Mouse (Mus musculus) heart, postnatal 10 days (tissue): ENCODE data around the gene Stk33. TPM values are rescaled to one million over a fixed set of nuclear protein-coding genes. Genes with fewer than 3 reads are reported as not detected.

Source experiments
- DNase-seq, 2 experiments: peaks; one replicate each; pipeline ENCODE4 v3.0.0; 2021
- intact Hi-C: fragments of 180-260 bp; cut with DNase I; formaldehyde crosslinking; loops from one replicate; pipeline ENCODE4 v1.15.1; 2025
- total RNA-seq, 2 experiments: library from RNA; stranded (reverse); gene quantifications; 2 replicates each; pipeline ENCODE4 v1.2.3; 2021

The Stk33 gene
- total RNA-seq, 2 experiments from 2014 or later: not detected

DNA sequence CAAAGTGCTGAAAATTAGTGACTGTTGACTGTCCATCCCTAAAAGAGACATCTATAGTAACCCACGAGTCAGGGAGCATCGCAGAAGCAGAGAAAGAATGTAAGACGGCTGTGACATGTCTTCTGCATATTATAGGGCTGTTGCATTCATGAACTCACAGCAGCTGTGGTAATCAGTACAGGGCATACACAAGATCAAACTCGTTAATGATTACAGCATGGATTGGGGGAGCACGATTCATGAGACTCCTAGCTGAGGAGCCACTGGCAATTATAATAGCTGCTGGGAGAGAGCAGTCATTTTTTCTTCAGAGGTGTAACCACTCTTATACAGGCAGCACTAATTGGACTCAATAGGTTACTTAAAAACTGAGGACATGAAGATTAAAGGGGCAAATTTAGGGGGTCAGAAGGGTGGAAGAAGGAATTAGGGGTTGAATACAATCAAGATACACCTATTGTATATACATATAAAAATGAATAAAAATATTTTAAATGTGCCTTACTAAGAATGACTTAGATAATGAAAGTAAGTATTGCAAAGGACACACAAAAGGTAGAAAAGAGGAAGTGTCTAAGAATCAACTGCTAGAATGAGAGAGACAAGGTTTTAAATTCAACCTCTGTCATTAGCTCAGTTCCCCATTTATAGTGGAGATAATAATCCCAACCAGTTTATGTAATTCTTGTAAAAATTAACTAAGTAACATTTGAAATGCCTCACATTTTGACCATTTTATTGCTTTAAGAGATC, 80.3 kb downstream of the Stk33 start:
- DNase-seq: no peak
- intact Hi-C loops: no loop called here

GRCm38 (mm10) chr7:109357877-109358276, 81.0 kb downstream of the Stk33 start:
- no peak for DNase-seq
- intact Hi-C loops: no loop called here

DNA sequence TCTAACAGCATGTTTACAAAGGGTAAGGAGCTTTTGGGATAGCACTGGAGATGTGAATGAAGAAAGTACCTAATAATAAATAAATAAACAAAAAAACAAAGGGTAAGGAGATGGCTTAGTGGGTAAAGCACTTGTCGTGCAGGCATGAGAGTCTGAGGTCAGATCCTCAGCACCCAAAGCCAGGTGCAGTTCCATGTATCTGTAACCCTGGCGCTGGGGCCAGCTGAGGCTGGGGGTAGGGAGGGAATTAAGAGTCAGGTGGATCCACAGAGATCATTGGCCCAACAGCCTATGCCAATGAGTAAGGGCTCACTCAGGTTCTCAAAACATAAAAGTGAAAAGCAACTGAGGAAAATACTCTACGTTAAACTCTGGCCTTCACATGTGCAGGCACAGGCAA, 91.6 kb downstream of the Stk33 start:
- intact Hi-C loops: no loop called here
- DNase-seq: no peak

- DNase-seq: no peak
- intact Hi-C loops: no loop called here
Measured at GRCm38 (mm10) chr7:109331722-109332121, 107.2 kb downstream of the Stk33 start.

GRCm38 (mm10) chr7:109328772-109329171, 110.1 kb downstream of the Stk33 start:
- no peak for DNase-seq
- intact Hi-C loops: no loop called here

DNA sequence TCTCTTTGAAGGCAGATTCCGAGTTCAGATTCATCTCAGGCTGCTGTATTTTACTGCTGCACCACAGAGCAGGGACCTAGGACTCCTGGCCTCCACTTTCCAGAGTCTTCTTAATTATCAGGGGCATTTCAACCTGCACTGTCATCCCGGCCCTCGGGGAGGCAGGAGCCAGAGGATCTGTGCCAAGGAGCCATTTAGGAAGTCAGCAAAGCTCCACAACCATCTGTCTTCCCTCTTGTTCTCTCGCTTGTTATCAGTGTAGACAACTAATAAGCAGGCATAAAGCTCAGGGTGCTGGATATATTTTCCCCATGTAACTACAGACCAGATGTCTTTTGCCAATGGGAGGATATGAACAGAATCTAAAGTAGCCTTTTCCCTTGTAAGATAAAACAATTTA, 112.1 kb downstream of the Stk33 start:
- intact Hi-C loops: no loop called here
- no peak for DNase-seq

GRCm38 (mm10) chr7:109325731-109326130, 113.2 kb downstream of the Stk33 start:
- intact Hi-C loops: no loop called here
- DNase-seq: no peak

DNA sequence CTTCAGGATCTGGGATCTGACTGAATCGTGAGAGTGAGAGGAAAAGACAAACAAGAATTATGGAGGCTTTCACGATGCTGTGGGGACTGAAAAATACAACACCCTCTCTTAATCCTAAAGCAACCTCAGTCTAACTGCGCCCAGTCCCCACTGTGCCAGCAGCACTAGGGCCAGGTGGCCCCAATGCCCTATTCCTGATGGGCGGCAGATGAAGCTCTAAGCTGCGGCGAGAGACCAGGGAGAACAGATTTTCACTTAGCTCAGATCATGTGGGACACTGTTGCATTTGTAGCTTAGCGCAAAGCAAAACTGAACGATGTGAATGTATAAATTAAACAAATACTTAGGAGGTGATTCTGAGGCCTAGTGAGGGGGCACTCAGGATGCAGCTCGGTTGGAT, 113.7 kb downstream of the Stk33 start:
- intact Hi-C loops: no loop called here

GRCm38 (mm10) chr7:109309506-109309905, 129.4 kb downstream of the Stk33 start:
- no peak for DNase-seq
- intact Hi-C loops: no loop called here

More for the DNA sequence above, 113.7 kb downstream of the Stk33 start:
- no peak for DNase-seq

DNA sequence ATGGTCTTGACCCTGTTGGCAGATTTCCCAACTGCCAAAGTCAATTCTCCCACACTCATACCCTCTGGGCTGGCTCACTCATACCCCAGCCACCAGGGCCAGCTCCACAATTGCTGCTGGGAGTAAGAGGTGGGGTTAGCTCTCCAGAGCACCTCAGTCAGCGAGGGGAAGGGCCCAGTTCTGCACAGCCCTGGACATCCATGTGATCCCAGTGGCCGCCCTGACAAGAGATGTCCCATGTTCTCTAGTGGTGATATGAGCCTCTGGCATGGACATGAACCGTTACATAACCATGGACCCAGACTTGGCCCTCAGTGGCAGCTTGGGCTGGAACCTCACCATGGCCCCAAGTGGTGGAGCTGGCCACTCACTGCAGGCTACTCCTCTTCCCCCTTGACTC, 143.1 kb downstream of the Stk33 start:
- intact Hi-C loops: no loop called here
- no peak for DNase-seq

- no peak for DNase-seq
- intact Hi-C loops: no loop called here
Measured at GRCm38 (mm10) chr7:109295351-109295750, 143.5 kb downstream of the Stk33 start.

GRCm38 (mm10) chr7:109290501-109290900, 148.4 kb downstream of the Stk33 start:
- intact Hi-C loops: loop anchor here (5.0 kb wide), 2 partner anchors 58 to 148 kb away; no protein-coding TSS in a partner anchor
- peak; percentile 15 to 22 for DNase-seq

GRCm38 (mm10) chr7:109289106-109289505, 149.8 kb downstream of the Stk33 start:
- intact Hi-C loops: no loop called here
- DNase-seq: no peak

- intact Hi-C loops: no loop called here
- DNase-seq: no peak
Measured at GRCm38 (mm10) chr7:109282106-109282505, 156.8 kb downstream of the Stk33 start.

GRCm38 (mm10) chr7:109276622-109277021, 162.3 kb downstream of the Stk33 start:
- peak; percentile 29 to 42 for DNase-seq

DNA sequence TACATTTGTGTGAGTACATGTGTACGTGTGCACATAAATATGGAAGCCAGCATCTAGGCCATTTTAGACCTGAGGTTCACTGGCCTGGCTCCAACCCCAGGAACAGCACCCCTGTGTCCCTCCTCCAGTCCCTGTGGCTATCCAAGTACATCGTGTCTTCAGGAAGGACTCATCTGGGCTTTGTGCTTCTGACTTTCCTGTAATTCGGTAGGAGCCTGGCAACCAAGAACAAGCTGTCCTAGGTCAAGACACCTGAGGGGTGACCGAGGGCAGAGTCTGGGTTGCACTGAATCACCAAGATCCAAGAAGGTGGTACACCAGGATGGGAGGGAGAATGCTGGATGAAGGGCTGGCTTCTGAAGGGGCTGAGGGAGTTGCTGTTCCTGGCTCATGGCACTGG, 163.0 kb downstream of the Stk33 start:
- no peak for DNase-seq
- intact Hi-C loops: no loop called here

More at GRCm38 (mm10) chr7:109276622-109277021, 162.3 kb downstream of the Stk33 start:
- intact Hi-C loops: no loop called here

GRCm38 (mm10) chr7:109275151-109275550, 163.7 kb downstream of the Stk33 start:
- intact Hi-C loops: no loop called here
- DNase-seq: no peak

DNA sequence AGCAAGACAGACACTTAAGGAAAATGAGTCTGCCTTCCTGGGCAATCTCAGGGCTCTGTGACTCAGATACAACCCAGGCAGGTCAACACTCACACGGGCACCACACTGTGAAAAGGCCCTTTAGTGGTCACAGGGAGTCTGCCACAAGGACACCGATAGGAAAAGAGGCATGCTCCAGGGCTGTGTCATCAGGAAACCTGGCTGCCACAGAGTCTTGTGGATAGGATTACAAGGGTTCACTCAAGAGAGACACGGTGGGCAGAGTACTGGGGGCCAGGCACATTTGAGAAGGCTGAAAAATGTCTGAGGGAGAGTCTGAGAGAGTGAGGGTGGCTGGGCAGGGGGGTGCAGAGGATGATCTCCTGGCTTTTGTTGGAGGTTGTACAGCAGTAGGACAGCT, 164.6 kb downstream of the Stk33 start:
- intact Hi-C loops: no loop called here
- DNase-seq: no peak

DNA sequence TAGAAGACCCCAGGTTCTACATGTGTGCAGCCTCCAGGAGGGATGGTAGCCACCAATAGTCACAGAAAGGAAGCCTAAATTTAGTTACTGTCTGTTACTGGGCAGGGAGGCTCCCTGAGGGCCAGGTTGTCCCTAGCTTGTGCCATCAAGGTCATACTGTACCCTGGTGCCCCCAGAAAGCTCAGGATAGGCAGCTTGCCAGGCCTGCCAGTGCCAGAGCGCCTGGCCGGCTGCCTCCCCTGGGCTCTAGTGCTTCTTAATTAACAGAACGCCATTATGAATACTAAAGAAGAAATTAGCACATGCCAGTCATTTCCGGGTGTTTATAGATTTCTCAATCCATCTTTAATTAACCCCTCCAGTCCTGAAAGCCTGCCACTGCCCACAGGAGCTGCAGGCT, 169.8 kb downstream of the Stk33 start:
- intact Hi-C loops: no loop called here
- peak; percentile 42 to 68 for DNase-seq

GRCm38 (mm10) chr7:109267370-109267769, 171.5 kb downstream of the Stk33 start:
- DNase-seq: no peak
- intact Hi-C loops: no loop called here

- intact Hi-C loops: no loop called here
- no peak for DNase-seq
Measured at GRCm38 (mm10) chr7:109266181-109266580, 172.7 kb downstream of the Stk33 start.

GRCm38 (mm10) chr7:109265606-109266005, 173.3 kb downstream of the Stk33 start:
- no peak for DNase-seq
- intact Hi-C loops: no loop called here
